In the genomic region with DNA sequence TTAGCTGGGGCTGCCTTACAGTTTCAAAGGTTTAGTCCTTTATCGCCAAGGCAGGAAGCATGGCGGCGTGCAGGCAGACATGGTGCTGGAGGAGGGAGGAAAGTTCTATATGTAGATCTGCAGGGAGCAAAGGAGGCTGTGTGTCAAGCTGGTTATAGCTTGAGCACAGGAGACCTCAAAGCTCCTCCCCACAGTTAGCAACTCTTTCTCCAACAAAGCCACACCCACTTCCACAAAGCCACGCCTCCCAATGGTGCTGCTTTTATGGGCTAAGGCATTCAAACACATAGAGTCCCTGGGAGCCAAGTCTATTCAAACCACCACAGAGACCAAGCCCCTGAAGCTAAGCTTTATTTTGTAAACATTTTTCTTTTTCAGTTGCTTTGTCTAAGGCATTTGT, we compare ENCODE assay signal across 16 mouse cellular contexts. TPM values are rescaled to one million over a fixed set of nuclear protein-coding genes. Genes with fewer than 3 reads are reported as not detected.
DNase-seq lines count a peak whose midpoint lies in the region; ATAC-seq lines count a peak whose summit lies in the region.
"Had no signal": no experiment of that assay in that cellular context is flagged by ENCODE, and none has a peak within 500 bp of the region (broad histone marks: within the 10 kb centered on the region; RNA-seq: fewer than 3 reads in every experiment).

No protein-coding gene starts in this region.

- H3K27me3 ChIP-seq in hindbrain, embryonic 11.5 days (ENCODE audit: control insufficient read depth, insufficient read depth, low read length) = no peaks in the 10 kb centered on the region
- H3K27me3 ChIP-seq in hindbrain, embryonic 10.5 days (ENCODE audit: insufficient read depth, poor library complexity, severe bottlenecking) = no peaks in the 10 kb centered on the region
- H3K27me3 ChIP-seq: forebrain, embryonic 12.5 days had no signal

- H3K27ac ChIP-seq in hindbrain, embryonic 11.5 days (ENCODE audit: low read depth, low read length) = no peak overlapping the region
- H3K27ac ChIP-seq in hindbrain, embryonic 10.5 days = no peak overlapping the region
- H3K27ac ChIP-seq: forebrain, embryonic 12.5 days; heart, adult 2 months had no signal

- peak; percentile 22 for DNase-seq in hindbrain, embryonic 11.5 days (ENCODE audit: low spot score)
- no peak for DNase-seq in hindbrain, embryonic 10.5 days (ENCODE audit: low spot score)
- peak; percentile 56 for DNase-seq in testis, postnatal 10 days (ENCODE audit: low spot score)
- no peak for DNase-seq in testis, postnatal 14 days (ENCODE audit: low spot score)
- DNase-seq in R1 (ENCODE audit: low read depth, low spot score) = peak; percentile 92
- DNase-seq in retina, postnatal 1 day = peak; percentile 43
- no peak for DNase-seq in adrenal gland, postnatal 10 days
- no peak for DNase-seq in cerebellum, adult 11 months
- DNase-seq: adrenal gland, postnatal 14 days; cerebellum, postnatal 25 days; heart, adult 2 months; kidney, adult 8-10 months; lung, adult 2 months had no signal

- H3K4me1 ChIP-seq in hindbrain, embryonic 11.5 days (replicated peaks; ENCODE audit: control insufficient read depth, insufficient read depth, low read length) = no peaks in the 10 kb centered on the region
- peaks cover 22% of the 10 kb centered on the region for H3K4me1 ChIP-seq in hindbrain, embryonic 10.5 days (replicated peaks)

- no peak overlapping the region for H3K4me3 ChIP-seq in hindbrain, embryonic 11.5 days (ENCODE audit: low read depth, low read length)
- H3K4me3 ChIP-seq in hindbrain, embryonic 10.5 days = no peak overlapping the region
- H3K4me3 ChIP-seq: forebrain, embryonic 12.5 days; heart, adult 2 months had no signal

- no peaks in the 10 kb centered on the region for H3K9me3 ChIP-seq in hindbrain, embryonic 11.5 days (ENCODE audit: control insufficient read depth, low read length)
- H3K9me3 ChIP-seq in hindbrain, embryonic 10.5 days = no peaks in the 10 kb centered on the region
- H3K9me3 ChIP-seq: forebrain, embryonic 12.5 days had no signal

- H3K4me2 ChIP-seq in hindbrain, embryonic 11.5 days (replicated peaks; ENCODE audit: low read depth, low read length) = no peak overlapping the region
- H3K4me2 ChIP-seq: forebrain, embryonic 12.5 days; midbrain, embryonic 11.5 days had no signal

- no peak for ATAC-seq in hindbrain, embryonic 11.5 days (ENCODE audit: low FRiP score)
- ATAC-seq: hindbrain, embryonic 16.5 days had no signal

- no peaks in the 10 kb centered on the region for H3K36me3 ChIP-seq in hindbrain, embryonic 11.5 days (ENCODE audit: control insufficient read depth, insufficient read depth, low read length)
- H3K36me3 ChIP-seq in hindbrain, embryonic 10.5 days = no peaks in the 10 kb centered on the region

- WGBS in hindbrain, embryonic 11.5 days = 60% methylated on average over 4 of the region's 4 CpGs
- WGBS in hindbrain, embryonic 10.5 days = 64% methylated on average over 4 of the region's 4 CpGs

- H3K9ac ChIP-seq in hindbrain, embryonic 11.5 days (ENCODE audit: low read depth, low read length) = no peak overlapping the region
- H3K9ac ChIP-seq: forebrain, embryonic 12.5 days had no signal

RNA-seq across cellular contexts. Expression of gene Casp6, which starts 2.3 kb away (rescaled TPM):
- polyA plus RNA-seq in hindbrain, embryonic 11.5 days (2014; fragmentation: Nextera tagmentation; extraction: Ambion mirVana) = 66.0 and 67.4 TPM in 2 replicates
- 74.5 and 77.1 TPM in 2 replicates for polyA plus RNA-seq in hindbrain, embryonic 10.5 days (2016; fragmentation: Nextera tagmentation; extraction: Ambion mirVana)
- total RNA-seq in adrenal gland, postnatal 10 days (2021) = 10 to 100 TPM; 35.3 to 39.9 TPM

RNA-seq across cellular contexts. Expression of gene Pla2g12a, which starts 20.5 kb away (rescaled TPM):
- polyA plus RNA-seq in hindbrain, embryonic 11.5 days (2014; fragmentation: Nextera tagmentation; extraction: Ambion mirVana) = 23.9 and 24.6 TPM in 2 replicates
- polyA plus RNA-seq in hindbrain, embryonic 10.5 days (2016; fragmentation: Nextera tagmentation; extraction: Ambion mirVana) = 27.6 and 28.1 TPM in 2 replicates
- 10 to 100 TPM; 54.1 to 58.0 TPM for total RNA-seq in adrenal gland, postnatal 10 days (2021)

Comparison
In these comparisons a context has a peak if more than half of its experiments do, and no peak if none do; other contexts are left out.
1. DNase-seq: peak in hindbrain, embryonic 11.5 days (single experiment), testis, postnatal 10 days (single experiment), R1 (single experiment) and retina, postnatal 1 day (single experiment); none in hindbrain, embryonic 10.5 days (single experiment), testis, postnatal 14 days (single experiment), adrenal gland, postnatal 10 days (single experiment) and cerebellum, adult 11 months (single experiment).